Mouse (Mus musculus) embryonic facial prominence, embryonic 15.5 days (tissue): ENCODE results near the gene Ncln. TPM values are rescaled to one million over a fixed set of nuclear protein-coding genes. Genes with fewer than 3 reads are reported as not detected.
A peak's percentile ranks its signal among the peaks of the same experiment; 100 is the strongest.

Experiments
- ATAC-seq: fragments of 200-750 bp; cut with Nextera tagmentation; 2 replicates; pipeline ENCODE4 v1.8.0; 2017; ENCODE audit warnings: low read depth, moderate TSS enrichment; ENCODE audit not compliant: insufficient number of reproducible peaks, low FRiP score, low TSS enrichment
- H3K27ac ChIP-seq: fragments of 300-500 bp; sonication (generic); replicated peaks from 2 replicates; pipeline ENCODE4 v1.5.1; 2015; ENCODE audit warnings: mild to moderate bottlenecking, inconsistent platforms
- H3K27me3 ChIP-seq: fragments of 300-500 bp; sonication (generic); 2 replicates; pipeline ENCODE4 v1.6.1; 2015; ENCODE audit warnings: inconsistent platforms
- H3K36me3 ChIP-seq: fragments of 300-500 bp; sonication (generic); 2 replicates; pipeline ENCODE4 v1.6.1; 2015; ENCODE audit warnings: mild to moderate bottlenecking, inconsistent platforms
- H3K4me1 ChIP-seq: fragments of 300-500 bp; sonication (generic); 2 replicates; pipeline ENCODE4 v1.6.1; 2015; ENCODE audit warnings: inconsistent platforms
- H3K4me2 ChIP-seq: fragments of 300-500 bp; sonication (generic); replicated peaks from 2 replicates; pipeline ENCODE4 v1.6.1; 2015; ENCODE audit warnings: mild to moderate bottlenecking, inconsistent platforms
- H3K4me3 ChIP-seq: fragments of 300-500 bp; sonication (generic); replicated peaks from 2 replicates; pipeline ENCODE4 v1.5.1; 2015; ENCODE audit warnings: mild to moderate bottlenecking, inconsistent platforms
- H3K9ac ChIP-seq: fragments of 300-500 bp; sonication (generic); 2 replicates; pipeline ENCODE4 v1.6.1; 2015; ENCODE audit warnings: inconsistent platforms
- H3K9me3 ChIP-seq: fragments of 300-500 bp; sonication (generic); replicated peaks from 2 replicates; pipeline ENCODE4 v1.6.1; 2016; ENCODE audit warnings: inconsistent platforms
- WGBS: fragments of 180-500 bp; shearing (Covaris S2); methylation state at CpG from one replicate; pipeline ENCODE4 v1.1.7; 2015; 5-methylcytosine and 5-hydroxymethylcytosine counted together
- polyA plus RNA-seq: library from polyadenylated mRNA; unstranded; fragments of >200 nt; fragmentation: Nextera tagmentation; extraction: Ambion mirVana; gene quantifications from 2 replicates; pipeline ENCODE4 v1.2.1, GENCODE M21; 2015

Ncln gene
- polyA plus RNA-seq, 1 experiment from 2014 or later: 89.1 TPM

GRCm38 (mm10) chr10:81534826-81535225 is 38.6 kb upstream of the Ncln start:
- no peaks in the 10 kb centered on the region for H3K9me3 ChIP-seq
- peaks cover 47% of the 10 kb centered on the region for H3K36me3 ChIP-seq
- H3K4me3 ChIP-seq: no peak overlapping the region
- no peak overlapping the region for H3K4me2 ChIP-seq
- no peak overlapping the region for H3K27ac ChIP-seq
- WGBS: 66% methylated on average over 16 of the region's 16 CpGs
- ATAC-seq: no peak
- H3K9ac ChIP-seq: no peak overlapping the region
- H3K27me3 ChIP-seq: no peaks in the 10 kb centered on the region
- H3K4me1 ChIP-seq: peaks cover 17% of the 10 kb centered on the region

DNA sequence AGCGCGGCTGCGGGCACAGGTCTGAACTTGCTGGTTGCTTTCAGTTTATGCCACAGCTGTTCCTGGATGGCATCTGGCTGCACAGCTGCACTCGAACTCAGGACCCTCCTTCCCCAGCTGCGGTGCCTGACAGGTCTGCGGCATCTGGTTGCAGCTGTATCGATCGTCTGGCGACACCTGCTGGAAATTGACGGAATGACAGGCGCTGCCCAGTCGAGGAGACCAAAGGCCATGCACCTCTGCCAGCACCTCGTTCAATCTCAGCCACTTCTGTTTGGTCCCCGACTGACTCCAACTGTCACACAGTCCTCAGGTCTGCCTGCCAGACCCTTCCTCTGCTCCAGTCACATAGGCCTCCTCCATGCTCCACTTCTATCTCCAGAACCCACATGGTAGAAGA is 30.6 kb upstream of the Ncln start:
- 13% methylated on average over 14 of the region's 14 CpGs for WGBS
- no peak for ATAC-seq
- Histone ChIP-seq H3K4me2 (no peak overlapping the region), H3K4me1 (peaks cover 11% of the 10 kb centered on the region; the same call in 1 of the 2 replicates), H3K36me3 (peaks cover 32% of the 10 kb centered on the region), H3K4me3 (no peak overlapping the region), H3K27ac (no peak overlapping the region), H3K9me3 (no peaks in the 10 kb centered on the region), H3K9ac (no peak overlapping the region), H3K27me3 (0 out of 2 replicates have a peak, but pooled peaks cover 3% of the 10 kb centered on the region)

DNA sequence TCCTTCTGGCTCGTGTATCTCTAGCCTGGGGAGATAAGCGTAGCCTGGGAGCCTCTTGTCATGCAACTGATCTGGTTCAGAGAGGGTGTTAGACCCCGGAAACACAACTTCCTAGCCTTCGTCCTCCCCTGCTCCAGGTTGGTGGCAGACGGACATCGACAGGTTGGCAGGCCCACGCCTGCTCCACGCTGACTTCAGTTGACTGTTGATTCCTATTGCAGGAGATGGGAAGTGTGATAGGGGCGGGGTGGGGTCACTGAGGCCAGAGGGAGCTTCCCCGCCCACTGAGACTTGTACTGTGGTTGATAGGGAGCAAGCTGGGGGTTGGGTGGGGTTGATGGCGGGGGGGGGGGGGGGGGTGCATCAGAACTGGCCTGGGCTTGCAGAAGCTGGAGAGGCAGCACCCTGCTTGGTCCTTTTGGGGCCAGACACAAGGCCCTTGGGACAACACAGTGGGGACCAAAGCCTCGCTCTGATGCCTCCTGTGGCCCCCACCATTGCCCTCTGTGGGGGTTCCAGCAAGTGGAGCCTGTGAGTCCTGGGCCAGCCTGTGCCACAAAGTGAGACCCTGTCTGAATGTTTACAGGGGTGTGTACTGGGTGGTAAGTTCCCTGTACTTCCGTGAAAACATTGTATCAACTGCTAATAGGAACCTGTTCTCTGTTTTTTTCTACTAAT is 29.0 kb upstream of the Ncln start:
- Histone ChIP-seq H3K4me2 (no peak overlapping the region), H3K9me3 (no peaks in the 10 kb centered on the region), H3K4me1 (peaks cover 11% of the 10 kb centered on the region; the same call in 1 of the 2 replicates), H3K27ac (no peak overlapping the region; the same call in 1 of the 2 replicates), H3K4me3 (no peak overlapping the region), H3K36me3 (peaks cover 16% of the 10 kb centered on the region), H3K9ac (no peak overlapping the region), H3K27me3 (0 out of 2 replicates have a peak, but pooled peaks cover 3% of the 10 kb centered on the region)
- no peak for ATAC-seq
- WGBS: 43% methylated on average over 13 of the region's 13 CpGs

- WGBS: 19% methylated on average over 9 of the region's 9 CpGs
- H3K27me3 ChIP-seq: 0 out of 2 replicates have a peak, but pooled peaks cover 3% of the 10 kb centered on the region
- no peak within 1 kb of the TSS for H3K9ac ChIP-seq
- peak within 1 kb of the TSS; percentile 28 for H3K4me2 ChIP-seq
- H3K27ac ChIP-seq: peak within 1 kb of the TSS; percentile 72
- no peaks in the 10 kb centered on the region for H3K9me3 ChIP-seq
- H3K4me1 ChIP-seq: peaks cover 11% of the 10 kb centered on the region; the same call in 1 of the 2 replicates
- peak within 1 kb of the TSS; percentile 28 for H3K4me3 ChIP-seq
- H3K36me3 ChIP-seq: peaks cover 6% of the 10 kb centered on the region; the same call in 1 of the 2 replicates
- ATAC-seq: peak; percentile 60
These were observed 27.9 kb upstream of the Ncln start, which contains the start of gene Gna15 for GRCm38 (mm10) chr10:81524051-81524605. TSS of gene Gna15 (minus strand) at chr10:81524225.

DNA sequence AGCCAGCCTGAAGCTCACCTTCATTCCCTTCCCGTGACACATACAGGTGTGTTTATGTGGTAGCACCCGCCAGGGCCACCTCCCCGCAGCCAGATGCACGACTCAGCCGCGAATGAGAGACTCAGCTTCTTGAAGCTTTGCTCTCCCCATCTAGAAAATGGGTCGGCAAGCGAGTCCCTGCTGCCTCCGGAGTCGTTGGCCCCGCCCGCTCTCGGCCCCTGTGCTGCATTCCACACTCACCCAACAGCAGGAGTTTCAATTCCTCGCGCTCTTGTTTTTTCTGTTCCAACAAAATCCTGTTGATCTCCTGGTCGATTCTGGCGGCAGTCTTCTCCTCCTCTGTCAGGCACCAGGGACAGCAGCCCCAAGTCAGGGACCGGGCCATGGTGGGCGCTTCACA is 27.4 kb upstream of the Ncln start:
- Histone ChIP-seq H3K27me3 (0 out of 2 replicates have a peak, but pooled peaks cover 3% of the 10 kb centered on the region), H3K4me2 (peak overlapping the region; percentile 28), H3K9ac (no peak overlapping the region), H3K27ac (peak overlapping the region; percentile 72), H3K9me3 (no peaks in the 10 kb centered on the region), H3K4me3 (peak overlapping the region; percentile 28), H3K4me1 (peaks cover 11% of the 10 kb centered on the region; the same call in 1 of the 2 replicates), H3K36me3 (0 out of 2 replicates have a peak, but pooled peaks cover under 1% of the 10 kb centered on the region)
- WGBS: 13% methylated on average over 19 of the region's 19 CpGs
- ATAC-seq: no peak

GRCm38 (mm10) chr10:81523142-81523541 is 26.9 kb upstream of the Ncln start:
- Histone ChIP-seq H3K4me2 (peak overlapping the region; percentile 28), H3K4me1 (peaks cover 11% of the 10 kb centered on the region; the same call in 1 of the 2 replicates), H3K27ac (peak overlapping the region; percentile 72; the same call in 1 of the 2 replicates), H3K27me3 (0 out of 2 replicates have a peak, but pooled peaks cover 3% of the 10 kb centered on the region), H3K36me3 (no peaks in the 10 kb centered on the region), H3K9me3 (no peaks in the 10 kb centered on the region), H3K9ac (no peak overlapping the region), H3K4me3 (peak overlapping the region; percentile 28)
- no peak for ATAC-seq
- 78% methylated on average over 6 of the region's 6 CpGs for WGBS

- Histone ChIP-seq H3K9ac (no peak overlapping the region), H3K36me3 (no peaks in the 10 kb centered on the region), H3K27ac (no peak overlapping the region), H3K9me3 (no peaks in the 10 kb centered on the region), H3K4me1 (peaks cover 11% of the 10 kb centered on the region; the same call in 1 of the 2 replicates), H3K4me2 (no peak overlapping the region), H3K4me3 (no peak overlapping the region), H3K27me3 (0 out of 2 replicates have a peak, but pooled peaks cover 3% of the 10 kb centered on the region)
- ATAC-seq: no peak
- WGBS: 55% methylated on average over 3 of the region's 3 CpGs
These were observed 23.8 kb upstream of the Ncln start for GRCm38 (mm10) chr10:81519978-81520365.

GRCm38 (mm10) chr10:81519227-81519977 is 23.2 kb upstream of the Ncln start:
- H3K4me3 ChIP-seq: no peak overlapping the region
- no peak overlapping the region for H3K4me2 ChIP-seq
- H3K36me3 ChIP-seq: no peaks in the 10 kb centered on the region
- H3K4me1 ChIP-seq: peaks cover 10% of the 10 kb centered on the region; the same call in 1 of the 2 replicates
- H3K9me3 ChIP-seq: no peaks in the 10 kb centered on the region
- H3K9ac ChIP-seq: no peak overlapping the region
- H3K27ac ChIP-seq: no peak overlapping the region
- 0 out of 2 replicates have a peak, but pooled peaks cover 3% of the 10 kb centered on the region for H3K27me3 ChIP-seq
- ATAC-seq: no peak
- 80% methylated on average over 6 of the region's 6 CpGs for WGBS

GRCm38 (mm10) chr10:81518546-81518945 is 22.4 kb upstream of the Ncln start:
- H3K4me1 ChIP-seq: 0 out of 2 replicates have a peak, but pooled peaks cover 2% of the 10 kb centered on the region
- H3K9ac ChIP-seq: no peak overlapping the region
- H3K9me3 ChIP-seq: no peaks in the 10 kb centered on the region
- peak; percentile 29; the same call in 1 of the 2 replicates for ATAC-seq
- no peak overlapping the region for H3K27ac ChIP-seq
- no peaks in the 10 kb centered on the region for H3K36me3 ChIP-seq
- H3K4me2 ChIP-seq: no peak overlapping the region
- H3K4me3 ChIP-seq: no peak overlapping the region
- WGBS: 14% methylated on average over 4 of the region's 4 CpGs
- H3K27me3 ChIP-seq: 0 out of 2 replicates have a peak, but pooled peaks cover 3% of the 10 kb centered on the region

GRCm38 (mm10) chr10:81517227-81517626 is 21.0 kb upstream of the Ncln start:
- no peaks in the 10 kb centered on the region for H3K9me3 ChIP-seq

GRCm38 (mm10) chr10:81513798-81514197 is 17.6 kb upstream of the Ncln start:
- ATAC-seq: no peak
- peaks cover 15% of the 10 kb centered on the region for H3K27me3 ChIP-seq
- H3K36me3 ChIP-seq: no peaks in the 10 kb centered on the region
- H3K9ac ChIP-seq: no peak overlapping the region
- whole genome bisulfite sequencing: 87% methylated on average over 5 of the region's 5 CpGs
- no peak overlapping the region for H3K4me3 ChIP-seq
- no peaks in the 10 kb centered on the region for H3K9me3 ChIP-seq
- H3K4me1 ChIP-seq: no peaks in the 10 kb centered on the region
- no peak overlapping the region for H3K27ac ChIP-seq
- H3K4me2 ChIP-seq: no peak overlapping the region

More at GRCm38 (mm10) chr10:81517227-81517626, 21.0 kb upstream of the Ncln start:
- H3K9ac ChIP-seq: no peak overlapping the region
- no peak overlapping the region for H3K4me3 ChIP-seq
- H3K4me2 ChIP-seq: no peak overlapping the region
- no peak overlapping the region for H3K27ac ChIP-seq
- no peaks in the 10 kb centered on the region for H3K36me3 ChIP-seq
- H3K27me3 ChIP-seq: peaks cover 6% of the 10 kb centered on the region; the same call in 1 of the 2 replicates
- no peaks in the 10 kb centered on the region for H3K4me1 ChIP-seq
- 77% methylated on average over 8 of the region's 8 CpGs for WGBS
- no peak for ATAC-seq
